Mouse (Mus musculus): ENCODE results near the gene Prr3. TPM values are rescaled to one million over a fixed set of nuclear protein-coding genes. Genes with fewer than 3 reads are reported as not detected.

Gene Prr3
- polyA plus RNA-seq (2012; rRNA removed) = 43.4 and 44.2 TPM in 2 replicates

GRCm38 (mm10) chr17:35979401-35980362, at the start of gene Prr3, which contains the start of gene Gnl1:
TSS of gene Prr3 (minus strand) at chr17:35980236.
TSS of gene Gnl1 (plus strand) at chr17:35979851.

GRCm38 (mm10) chr17:36020191-36021073, 40.4 kb upstream of the Prr3 start, which contains the start of gene H2-T24:
TSS of gene H2-T24 (minus strand) at chr17:36020560.

GRCm38 (mm10) chr17:35969418-35970389, 10.3 kb downstream of the Prr3 start, which contains the start of gene Abcf1:
TSS of gene Abcf1 (minus strand) at chr17:35969761.

Other genes starting within 250 kb of the Prr3 start
- gene Ier3, start 158.6 kb downstream of the Prr3 start, polyA plus RNA-seq (2012; rRNA removed) = 2.3 and 3.8 TPM in 2 replicates
- 53.2 and 54.8 TPM in 2 replicates for gene Flot1, start 157.0 kb downstream of the Prr3 start, polyA plus RNA-seq (2012; rRNA removed)
- 1,643 and 2,189 TPM in 2 replicates for gene Tubb5, start 141.9 kb downstream of the Prr3 start, polyA plus RNA-seq (2012; rRNA removed)
- 37.8 and 41.2 TPM in 2 replicates for gene Mdc1, start 138.7 kb downstream of the Prr3 start, polyA plus RNA-seq (2012; rRNA removed)
- 61.1 and 62.0 TPM in 2 replicates for gene Nrm, start 118.9 kb downstream of the Prr3 start, polyA plus RNA-seq (2012; rRNA removed)
- gene Ppp1r18, start 114.6 kb downstream of the Prr3 start, polyA plus RNA-seq (2012; rRNA removed) = 47.5 and 56.9 TPM in 2 replicates
- 72.6 and 76.7 TPM in 2 replicates for gene Dhx16, start 100.4 kb downstream of the Prr3 start, polyA plus RNA-seq (2012; rRNA removed)
- gene 2310061I04Rik, start 82.8 kb downstream of the Prr3 start, polyA plus RNA-seq (2012; rRNA removed) = 40.5 and 45.6 TPM in 2 replicates
- gene Atat1, start 70.2 kb downstream of the Prr3 start, polyA plus RNA-seq (2012; rRNA removed) = 136 and 230 TPM in 2 replicates
- 46.6 and 55.3 TPM in 2 replicates for gene Mrps18b, start 63.8 kb downstream of the Prr3 start, polyA plus RNA-seq (2012; rRNA removed)
- 46.3 and 48.5 TPM in 2 replicates for gene Ppp1r10, start 63.8 kb downstream of the Prr3 start, polyA plus RNA-seq (2012; rRNA removed)
- gene Abcf1, start 10.5 kb downstream of the Prr3 start, polyA plus RNA-seq (2012; rRNA removed) = 95.0 and 180 TPM in 2 replicates
- gene Gnl1, start 385 bp downstream of the Prr3 start, polyA plus RNA-seq (2012; rRNA removed) = 35.1 and 60.9 TPM in 2 replicates
- gene H2-T24, start 40.3 kb upstream of the Prr3 start, polyA plus RNA-seq (2012; rRNA removed) = 0.96 and 0.99 TPM in 2 replicates
- gene H2-T23, start 52.6 kb upstream of the Prr3 start, polyA plus RNA-seq (2012; rRNA removed) = 4.6 and 5.0 TPM in 2 replicates
- 10.6 and 12.9 TPM in 2 replicates for gene H2-T22, start 62.5 kb upstream of the Prr3 start, polyA plus RNA-seq (2012; rRNA removed)
- not detected in 2 replicates for gene Gm6034, start 62.7 kb upstream of the Prr3 start, polyA plus RNA-seq (2012; rRNA removed)
- gene Gm11127, start 78.1 kb upstream of the Prr3 start, polyA plus RNA-seq (2012; rRNA removed) = not detected in 2 replicates
- not detected in 2 replicates for gene Gm19684, start 141.4 kb upstream of the Prr3 start, polyA plus RNA-seq (2012; rRNA removed)
- gene Gm7030, start 149.2 kb upstream of the Prr3 start, polyA plus RNA-seq (2012; rRNA removed) = not detected in 2 replicates
- gene Gm8909, start 188.3 kb upstream of the Prr3 start, polyA plus RNA-seq (2012; rRNA removed) = 0.15 and 0.28 TPM in 2 replicates
- not detected in 2 replicates for gene H2-T3, start 210.1 kb upstream of the Prr3 start, polyA plus RNA-seq (2012; rRNA removed)

Data from central nervous system, embryonic 11.5 days (tissue).